10 mouse cellular contexts compared by ENCODE assay signal in genomic region chr6:128116836-128117542, GRCm38 (mm10). TPM values are rescaled to one million over a fixed set of nuclear protein-coding genes. Genes with fewer than 3 reads are reported as not detected.
DNase-seq lines count a peak whose midpoint lies in the region; ATAC-seq lines count a peak whose summit lies in the region.
"Had no signal": no experiment of that assay in that cellular context is flagged by ENCODE, and none has a peak within 500 bp of the region (broad histone marks: within the 10 kb centered on the region; RNA-seq: fewer than 3 reads in every experiment).

No protein-coding gene starts in this region.

- H3K4me2 ChIP-seq in hindbrain, embryonic 11.5 days (replicated peaks; ENCODE audit: low read depth, low read length), result no peak overlapping the region
- no peak overlapping the region for H3K4me2 ChIP-seq in hindbrain, embryonic 14.5 days (replicated peaks)
- H3K4me2 ChIP-seq in limb, embryonic 11.5 days (ENCODE audit: low read depth, severe bottlenecking), result no peak overlapping the region
- H3K4me2 ChIP-seq in liver, embryonic 11.5 days, result no peak overlapping the region

- H3K9me3 ChIP-seq in hindbrain, embryonic 11.5 days (ENCODE audit: control insufficient read depth, low read length), result no peaks in the 10 kb centered on the region
- H3K9me3 ChIP-seq in hindbrain, embryonic 14.5 days (ENCODE audit: control insufficient read depth, low read length), result no peaks in the 10 kb centered on the region
- no peaks in the 10 kb centered on the region for H3K9me3 ChIP-seq in limb, embryonic 11.5 days (ENCODE audit: control insufficient read depth, low read length)
- H3K9me3 ChIP-seq in liver, embryonic 11.5 days (ENCODE audit: control insufficient read depth, low read length), result no peaks in the 10 kb centered on the region

- peak; percentile 54 for DNase-seq in hindbrain, embryonic 11.5 days (ENCODE audit: low spot score)
- DNase-seq in hindbrain, embryonic 14.5 days (ENCODE audit: low spot score), result no peak
- DNase-seq in retina, postnatal 1 day, result peak; percentile 53
- DNase-seq in retina, embryonic 14.5 days (ENCODE audit: low spot score), result no peak
- peak; percentile 58 for DNase-seq in limb, embryonic 11.5 days (ENCODE audit: low spot score)
- no peak for DNase-seq in liver, embryonic 11.5 days (ENCODE audit: low spot score)
- DNase-seq: gastrocnemius, postnatal 10 days; layer of hippocampus, postnatal 36 days; liver, postnatal 0 days had no signal

- H3K9ac ChIP-seq in hindbrain, embryonic 11.5 days (ENCODE audit: low read depth, low read length), result no peak overlapping the region
- no peak overlapping the region for H3K9ac ChIP-seq in hindbrain, embryonic 14.5 days
- H3K9ac ChIP-seq in limb, embryonic 11.5 days (ENCODE audit: low read length), result peak overlapping the region; percentile 23
- H3K9ac ChIP-seq in liver, embryonic 11.5 days (ENCODE audit: low read depth, low read length), result no peak overlapping the region
- H3K9ac ChIP-seq: liver, postnatal 0 days had no signal

- H3K27me3 ChIP-seq in hindbrain, embryonic 11.5 days (ENCODE audit: control insufficient read depth, insufficient read depth, low read length), result no peaks in the 10 kb centered on the region
- no peaks in the 10 kb centered on the region for H3K27me3 ChIP-seq in hindbrain, embryonic 14.5 days (ENCODE audit: control insufficient read depth, insufficient read depth, low read length)
- H3K27me3 ChIP-seq in limb, embryonic 11.5 days (ENCODE audit: control insufficient read depth, insufficient read depth, low read length), result no peaks in the 10 kb centered on the region
- H3K27me3 ChIP-seq in liver, embryonic 11.5 days (replicated peaks; ENCODE audit: control insufficient read depth, insufficient read depth, low read length), result no peaks in the 10 kb centered on the region

- ATAC-seq in hindbrain, embryonic 11.5 days (ENCODE audit: low FRiP score), result no peak; the same call in 1 of the 2 replicates
- no peak for ATAC-seq in hindbrain, embryonic 14.5 days (ENCODE audit: low FRiP score)
- ATAC-seq in limb, embryonic 11.5 days (ENCODE audit: insufficient number of reproducible peaks, low FRiP score, low TSS enrichment, low read depth), result 0 out of 2 replicates have a peak, but pooled peaks have one; percentile 53
- no peak for ATAC-seq in liver, embryonic 11.5 days (replicated peaks; ENCODE audit: low FRiP score)
- ATAC-seq in erythroid progenitor cell, adult 5-6 weeks (replicated peaks; ENCODE audit: low FRiP score, poor library complexity, severe bottlenecking), result no peak
- ATAC-seq: liver, postnatal 0 days had no signal

- no peaks in the 10 kb centered on the region for H3K36me3 ChIP-seq in hindbrain, embryonic 11.5 days (ENCODE audit: control insufficient read depth, insufficient read depth, low read length)
- no peaks in the 10 kb centered on the region for H3K36me3 ChIP-seq in hindbrain, embryonic 14.5 days (replicated peaks; ENCODE audit: control insufficient read depth, insufficient read depth)
- no peaks in the 10 kb centered on the region for H3K36me3 ChIP-seq in limb, embryonic 11.5 days (ENCODE audit: control insufficient read depth, insufficient read depth, low read length)
- H3K36me3 ChIP-seq in liver, embryonic 11.5 days (ENCODE audit: control insufficient read depth, insufficient read depth, low read length), result no peaks in the 10 kb centered on the region

- no peak overlapping the region for H3K4me3 ChIP-seq in hindbrain, embryonic 11.5 days (ENCODE audit: low read depth, low read length)
- no peak overlapping the region for H3K4me3 ChIP-seq in hindbrain, embryonic 14.5 days (replicated peaks; ENCODE audit: low read length)
- H3K4me3 ChIP-seq in limb, embryonic 11.5 days (ENCODE audit: low read depth, low read length), result no peak overlapping the region
- no peak overlapping the region for H3K4me3 ChIP-seq in liver, embryonic 11.5 days (ENCODE audit: low read depth, low read length)

- H3K27ac ChIP-seq in hindbrain, embryonic 11.5 days (ENCODE audit: low read depth, low read length), result no peak overlapping the region; the same call in 1 of the 2 replicates
- no peak overlapping the region for H3K27ac ChIP-seq in hindbrain, embryonic 14.5 days
- H3K27ac ChIP-seq in limb, embryonic 11.5 days (replicated peaks; ENCODE audit: low read depth, low read length), result peak overlapping the region; percentile 52; the same call in 1 of the 2 replicates
- no peak overlapping the region for H3K27ac ChIP-seq in liver, embryonic 11.5 days (ENCODE audit: low read depth, low read length)

- WGBS in hindbrain, embryonic 11.5 days, result 60% methylated on average over 10 of the region's 10 CpGs
- 65% methylated on average over 10 of the region's 10 CpGs for WGBS in hindbrain, embryonic 14.5 days
- 39% methylated on average over 10 of the region's 10 CpGs for WGBS in limb, embryonic 11.5 days
- 62% methylated on average over 10 of the region's 10 CpGs for WGBS in liver, embryonic 11.5 days

- peaks cover 2% of the 10 kb centered on the region; the same call in 1 of the 2 replicates for H3K4me1 ChIP-seq in hindbrain, embryonic 11.5 days (replicated peaks; ENCODE audit: control insufficient read depth, insufficient read depth, low read length)
- peaks cover 21% of the 10 kb centered on the region for H3K4me1 ChIP-seq in hindbrain, embryonic 14.5 days (replicated peaks; ENCODE audit: control insufficient read depth, insufficient read depth, low read length)
- H3K4me1 ChIP-seq in limb, embryonic 11.5 days (ENCODE audit: control insufficient read depth, insufficient read depth, low read length), result peaks cover 21% of the 10 kb centered on the region
- peaks cover 5% of the 10 kb centered on the region for H3K4me1 ChIP-seq in liver, embryonic 11.5 days (replicated peaks; ENCODE audit: control insufficient read depth, insufficient read depth, low read length)

RNA-seq across cellular contexts. Expression of gene Tspan9, which starts 26.4 kb away (rescaled TPM):
- polyA plus RNA-seq in hindbrain, embryonic 11.5 days (2014; fragmentation: Nextera tagmentation; extraction: Ambion mirVana), result 46.2 and 48.9 TPM in 2 replicates
- polyA plus RNA-seq in hindbrain, embryonic 14.5 days (2014; fragmentation: Nextera tagmentation; extraction: Ambion mirVana), result 41.3 and 43.4 TPM in 2 replicates
- 68.2 and 77.2 TPM in 2 replicates for polyA plus RNA-seq in limb, embryonic 11.5 days (2014; fragmentation: Nextera tagmentation; extraction: Ambion mirVana)
- polyA plus RNA-seq in liver, embryonic 11.5 days (2014; fragmentation: Nextera tagmentation; extraction: Ambion mirVana), result 46.3 and 46.9 TPM in 2 replicates
- not detected in 2 replicates for total RNA-seq in erythroid progenitor cell, adult 5-6 weeks (2015; ENCODE audit: low replicate concordance)
- total RNA-seq in erythroid progenitor cell, adult 5-6 weeks (2017; ENCODE audit: low replicate concordance), result 0.39 TPM in 1 of 2 replicates, not detected in the other

Comparison
In these comparisons a context has a peak if more than half of its experiments do, and no peak if none do; other contexts are left out.
1. DNase-seq: peak in hindbrain, embryonic 11.5 days (single experiment), retina, postnatal 1 day (single experiment) and limb, embryonic 11.5 days (single experiment); none in hindbrain, embryonic 14.5 days (single experiment), retina, embryonic 14.5 days (single experiment) and liver, embryonic 11.5 days (single experiment).